Mouse (Mus musculus) left cerebral cortex, adult 18-20 months (tissue): ENCODE measurements around the gene Pard6a. TPM values are rescaled to one million over a fixed set of nuclear protein-coding genes. Genes with fewer than 3 reads are reported as not detected.
A peak's percentile ranks its signal among the peaks of the same experiment; 100 is the strongest.

Source experiments
- DNase-seq, 2 experiments: peaks; one replicate each; pipeline ENCODE4 v3.0.0; 2021 to 2022; ENCODE audit warnings: low spot score in 2 of 2, mixed read lengths in 1 of 2
- total RNA-seq, 2 experiments: library from RNA; stranded (reverse); gene quantifications; 2 replicates each; pipeline ENCODE4 v1.2.3; 2021

Pard6a gene
- total RNA-seq, 2 experiments from 2014 or later: 41.2 to 46.1 TPM

DNA sequence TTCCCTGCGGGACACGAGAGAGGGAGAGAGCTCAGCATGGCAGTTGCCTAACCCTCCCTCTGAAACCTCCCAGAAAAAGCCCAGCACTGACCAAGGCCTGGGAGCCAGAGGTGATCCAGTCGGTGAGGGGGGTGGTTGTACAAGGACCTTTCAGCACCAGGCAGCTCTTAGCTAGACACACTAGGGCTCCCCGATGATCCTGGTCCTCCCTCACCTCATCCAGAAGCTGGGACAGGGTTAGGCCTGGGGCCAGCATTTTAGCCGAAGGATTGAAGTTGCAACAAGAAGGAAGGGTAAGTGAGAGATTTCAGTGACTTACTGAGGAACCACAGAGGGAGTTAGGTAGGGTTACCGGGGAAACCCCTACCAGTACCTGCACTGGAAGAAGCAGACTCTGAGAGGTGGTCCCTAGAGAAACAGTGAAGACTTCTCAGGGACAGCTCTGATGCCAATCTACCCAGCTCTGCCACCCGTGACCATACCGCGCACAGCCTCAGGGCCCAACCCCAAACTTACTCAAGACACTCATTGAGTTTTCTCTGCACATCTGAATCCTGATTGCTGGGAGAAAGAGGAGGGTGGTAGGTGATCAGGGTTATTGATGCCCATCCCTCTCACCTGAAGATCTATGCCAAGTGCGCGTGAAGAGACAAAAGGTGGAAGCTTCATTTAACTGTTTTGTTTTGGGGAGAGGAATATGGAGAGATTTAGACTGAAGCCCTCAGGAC lies 1.3 kb upstream of the Pard6a start:
- DNase-seq: no peak

- peak; percentile 53 to 79 for DNase-seq
These were observed 382 bp upstream of the Pard6a start for GRCm38 (mm10) chr8:105700566-105700965.

DNA sequence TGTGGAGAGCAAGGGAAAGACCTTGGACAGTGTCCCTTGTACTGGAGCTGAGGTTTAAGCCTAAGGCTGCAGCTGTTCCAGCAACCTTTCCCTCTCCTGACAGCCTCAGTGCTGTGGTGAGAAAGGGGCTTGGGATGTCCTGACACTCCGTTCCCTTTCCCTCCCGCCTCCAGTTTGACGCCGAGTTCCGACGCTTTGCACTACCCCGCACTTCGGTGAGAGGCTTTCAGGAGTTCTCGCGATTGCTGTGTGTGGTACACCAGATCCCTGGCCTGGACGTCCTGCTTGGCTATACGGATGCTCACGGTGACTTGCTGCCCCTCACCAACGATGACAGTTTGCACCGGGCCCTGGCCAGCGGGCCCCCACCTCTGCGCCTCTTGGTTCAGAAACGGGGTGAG lies 1.1 kb downstream of the Pard6a start:
- no peak for DNase-seq

DNA sequence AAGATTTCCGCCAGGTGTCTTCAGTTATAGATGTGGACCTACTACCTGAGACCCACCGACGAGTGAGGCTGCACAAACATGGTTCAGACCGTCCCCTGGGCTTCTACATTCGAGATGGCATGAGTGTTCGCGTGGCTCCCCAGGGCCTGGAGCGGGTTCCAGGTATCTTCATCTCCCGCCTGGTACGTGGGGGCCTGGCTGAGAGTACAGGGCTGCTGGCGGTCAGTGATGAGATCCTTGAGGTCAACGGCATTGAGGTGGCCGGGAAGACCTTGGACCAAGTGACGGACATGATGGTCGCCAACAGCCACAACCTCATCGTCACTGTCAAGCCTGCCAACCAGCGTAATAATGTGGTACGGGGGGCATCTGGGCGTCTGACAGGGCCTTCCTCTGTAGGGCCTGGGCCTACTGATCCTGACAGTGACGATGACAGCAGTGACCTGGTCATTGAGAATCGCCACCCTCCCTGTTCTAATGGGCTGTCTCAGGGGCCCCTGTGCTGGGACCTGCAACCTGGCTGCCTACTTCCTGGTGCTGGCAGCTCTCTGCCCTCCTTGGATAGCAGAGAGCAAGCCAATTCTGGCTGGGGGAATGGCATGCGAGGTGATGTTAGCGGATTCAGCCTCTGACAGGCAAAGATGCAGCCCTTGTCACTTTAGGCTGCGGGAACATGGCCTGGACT lies 1.9 kb downstream of the Pard6a start:
- DNase-seq: no peak

DNA sequence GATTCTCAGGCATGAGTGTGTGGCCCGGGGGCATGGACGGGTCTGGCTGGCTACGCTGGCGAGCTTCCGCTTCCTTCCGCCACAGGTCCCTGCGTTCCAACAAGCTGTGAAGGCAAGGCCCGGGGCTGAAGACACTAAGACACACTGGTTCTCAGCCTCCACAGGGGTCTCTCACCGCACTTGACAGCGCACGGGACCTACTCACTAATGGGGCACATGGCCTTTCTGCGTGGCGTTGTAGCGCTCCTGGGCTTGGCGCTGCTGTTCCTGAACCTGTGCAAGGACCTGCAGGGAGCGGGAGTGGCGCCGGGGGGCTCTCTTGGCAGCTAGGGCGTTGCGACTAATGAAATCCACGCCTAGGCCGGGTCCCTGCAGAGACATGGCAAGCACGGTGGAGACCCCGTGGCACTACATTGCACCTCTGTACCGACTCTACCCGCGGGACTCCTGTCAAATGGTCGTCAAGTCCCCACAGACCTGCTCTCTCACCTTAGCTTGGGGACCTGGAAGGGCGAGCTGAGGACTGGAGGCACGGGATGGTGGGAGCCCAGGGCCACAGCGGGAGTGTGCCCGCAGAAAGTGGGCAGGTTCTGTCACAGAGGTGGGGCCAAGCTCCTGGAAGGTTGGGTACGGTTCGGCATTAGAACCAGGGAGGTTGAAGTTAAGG lies 3.3 kb downstream of the Pard6a start:
- no peak for DNase-seq

GRCm38 (mm10) chr8:105704955-105705354 lies 4.0 kb downstream of the Pard6a start:
- DNase-seq: no peak

DNA sequence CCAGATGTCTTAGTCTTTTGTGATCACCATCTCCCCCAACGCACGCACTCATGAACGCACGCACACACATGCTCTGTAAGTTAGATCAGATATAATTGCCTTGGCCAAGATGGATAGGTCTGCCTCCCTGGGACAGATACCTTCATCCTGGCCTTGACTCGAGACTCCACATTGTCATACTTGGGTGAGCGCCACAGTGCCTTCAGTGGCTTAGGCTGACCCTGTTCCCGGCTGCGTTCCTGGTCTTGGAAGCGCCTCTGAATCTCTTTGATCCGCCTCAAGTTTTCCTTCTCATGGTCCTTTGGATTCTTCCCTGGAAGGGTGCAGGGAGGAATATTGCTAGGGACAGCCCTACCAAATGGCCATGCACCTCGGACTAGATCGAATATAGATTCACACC lies 5.5 kb downstream of the Pard6a start:
- DNase-seq: no peak

DNA sequence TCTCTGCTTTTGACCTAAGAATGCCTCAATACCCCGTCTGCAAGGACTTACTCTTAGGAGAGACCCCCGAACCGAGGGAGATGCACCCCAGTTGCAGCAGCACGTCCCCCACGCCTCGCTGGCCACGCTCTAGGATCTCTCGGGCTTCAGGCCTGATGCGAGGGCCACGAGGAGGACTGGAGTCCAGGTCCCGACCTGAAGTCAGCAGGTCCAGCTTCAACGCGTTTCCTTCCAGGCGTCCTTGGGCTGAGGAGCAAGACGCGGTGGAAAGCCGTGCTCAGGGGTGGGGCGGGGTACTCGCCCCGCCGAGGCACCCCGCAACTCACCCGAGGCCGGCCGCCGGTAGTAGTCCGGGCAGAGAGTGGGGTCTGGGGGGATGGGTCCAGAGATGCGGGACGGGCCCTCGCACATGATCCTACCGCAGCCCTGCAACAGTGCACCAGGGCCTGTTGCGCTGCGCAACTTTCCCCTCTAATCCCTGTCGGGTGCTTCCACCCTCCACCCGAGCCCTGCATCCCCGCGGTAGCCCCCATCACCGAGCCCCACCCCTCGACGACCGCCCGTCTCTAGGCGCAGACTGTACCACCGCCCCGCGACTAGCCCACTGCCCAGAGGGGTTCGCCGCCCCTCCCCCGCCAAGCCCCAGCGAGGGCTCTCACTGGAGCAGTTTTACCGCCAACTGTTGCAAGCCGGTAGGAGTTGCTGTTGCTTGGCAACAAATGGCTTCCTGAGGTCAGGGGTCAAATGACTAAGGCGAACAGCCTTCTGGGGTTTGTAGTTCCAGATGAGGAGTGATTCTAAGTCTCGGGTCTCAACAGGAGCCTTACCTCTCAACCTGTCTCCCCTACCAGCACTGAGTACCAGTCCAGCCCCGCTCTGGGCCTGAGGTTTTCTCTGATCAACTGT lies 6.8 kb downstream of the Pard6a start, which contains the start of the genes 4933405L10Rik and Enkd1:
TSS of gene 4933405L10Rik (plus strand) at position 158 of the 906 bp plus-strand sequence.
TSS of gene Enkd1 (minus strand) at position 713 of the 906 bp plus-strand sequence.
- DNase-seq: peak; percentile 84 to 86

DNA sequence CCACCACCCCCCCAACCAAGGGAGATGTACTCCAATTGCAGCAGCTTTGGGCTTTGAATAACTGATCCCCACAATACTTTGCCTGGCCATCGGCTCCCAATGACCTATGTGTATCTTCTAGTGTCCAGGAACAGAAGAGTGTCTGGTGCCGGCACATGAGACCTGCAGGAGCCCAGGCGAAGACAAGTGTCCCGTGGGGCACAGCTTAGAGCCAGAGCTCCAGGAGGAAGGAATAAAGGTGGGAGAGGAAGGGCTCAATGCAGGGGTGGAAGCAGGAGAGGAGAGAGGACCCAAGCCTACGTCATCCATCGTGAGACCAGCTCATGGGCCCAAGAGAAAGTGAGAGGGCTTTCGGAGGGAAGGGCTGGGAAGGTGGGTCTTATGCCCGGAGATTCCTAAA lies 7.7 kb downstream of the Pard6a start:
- DNase-seq: no peak

- no peak for DNase-seq
These were observed 8.4 kb downstream of the Pard6a start for GRCm38 (mm10) chr8:105709317-105709716.

- DNase-seq: no peak
These were observed 11.3 kb downstream of the Pard6a start for GRCm38 (mm10) chr8:105712286-105712685.

- peak; percentile 78 to 88 for DNase-seq
These were observed 13.2 kb downstream of the Pard6a start for GRCm38 (mm10) chr8:105714139-105714538.

- DNase-seq: no peak
These were observed 14.1 kb downstream of the Pard6a start for GRCm38 (mm10) chr8:105715042-105715441.

DNA sequence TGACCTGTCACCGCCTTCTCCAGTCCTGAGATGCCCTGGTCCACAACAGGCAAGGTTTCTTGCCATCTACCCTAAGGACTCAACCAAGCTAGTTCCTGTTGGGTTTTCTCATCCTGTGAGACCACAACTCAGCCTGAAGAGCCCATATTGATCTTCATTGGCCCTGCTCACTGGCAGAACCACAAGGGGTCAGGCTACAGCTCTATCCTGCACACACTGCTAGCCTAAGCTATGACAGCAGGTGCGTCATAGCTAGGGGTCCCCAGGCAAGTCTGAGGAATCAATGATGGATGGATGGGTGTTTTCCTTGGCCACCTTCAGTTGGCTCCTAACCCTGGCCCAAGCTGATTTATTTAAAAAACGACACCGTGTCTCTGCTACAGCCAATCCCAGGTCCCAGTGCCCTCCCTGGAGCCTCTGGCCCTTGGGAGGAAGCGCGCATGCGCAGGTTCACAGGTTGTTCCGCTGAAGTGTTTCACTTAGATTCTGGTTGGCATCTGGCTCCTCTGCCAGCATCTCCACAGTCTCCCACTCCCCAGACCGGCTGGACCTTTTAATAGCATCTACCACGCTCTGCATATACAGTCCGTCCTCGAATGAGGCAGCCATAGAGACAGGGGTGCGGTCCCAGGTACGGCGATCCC lies 15.5 kb downstream of the Pard6a start:
- DNase-seq: no peak

DNA sequence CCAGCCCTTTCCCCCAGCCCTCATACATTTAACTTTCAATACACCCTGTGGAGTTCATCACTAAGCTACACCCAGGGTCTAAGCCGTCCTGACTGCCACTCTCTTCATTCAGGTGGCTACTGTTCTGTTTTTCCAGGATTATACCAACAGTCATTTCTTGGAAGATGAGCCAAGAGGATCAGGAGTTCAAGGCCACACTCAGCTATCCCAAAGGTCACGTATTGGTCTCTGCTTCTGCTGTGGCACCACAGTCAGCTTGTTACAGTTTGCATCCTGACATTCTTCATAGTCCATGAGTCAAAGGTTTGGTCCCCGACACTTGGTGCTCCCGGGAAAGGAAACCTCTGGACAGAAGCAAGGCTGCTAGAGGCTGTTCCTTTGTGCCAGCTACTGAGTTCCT lies 18.7 kb downstream of the Pard6a start:
- DNase-seq: no peak

- DNase-seq: no peak
These were observed 21.9 kb downstream of the Pard6a start for GRCm38 (mm10) chr8:105722861-105723260.

DNA sequence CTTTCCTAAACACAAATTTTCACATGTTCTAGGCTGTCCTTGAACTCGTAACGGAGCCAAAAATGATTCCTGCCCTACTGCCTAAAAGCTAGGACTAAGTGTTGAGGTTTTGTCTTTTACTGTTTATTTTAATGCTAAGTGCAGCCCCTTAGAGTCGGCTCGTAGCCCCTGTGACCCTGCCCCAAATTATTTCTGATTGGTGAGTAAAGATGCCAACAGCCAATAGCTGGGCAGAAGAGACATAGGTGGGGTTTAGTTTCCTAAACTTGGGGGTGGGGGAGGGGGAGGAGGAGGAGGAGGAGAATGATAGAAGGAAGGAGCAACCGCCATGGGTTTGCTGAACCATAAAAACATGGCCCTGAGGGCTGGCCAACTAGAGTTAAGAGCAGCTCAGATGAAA lies 24.8 kb downstream of the Pard6a start:
- no peak for DNase-seq

DNA sequence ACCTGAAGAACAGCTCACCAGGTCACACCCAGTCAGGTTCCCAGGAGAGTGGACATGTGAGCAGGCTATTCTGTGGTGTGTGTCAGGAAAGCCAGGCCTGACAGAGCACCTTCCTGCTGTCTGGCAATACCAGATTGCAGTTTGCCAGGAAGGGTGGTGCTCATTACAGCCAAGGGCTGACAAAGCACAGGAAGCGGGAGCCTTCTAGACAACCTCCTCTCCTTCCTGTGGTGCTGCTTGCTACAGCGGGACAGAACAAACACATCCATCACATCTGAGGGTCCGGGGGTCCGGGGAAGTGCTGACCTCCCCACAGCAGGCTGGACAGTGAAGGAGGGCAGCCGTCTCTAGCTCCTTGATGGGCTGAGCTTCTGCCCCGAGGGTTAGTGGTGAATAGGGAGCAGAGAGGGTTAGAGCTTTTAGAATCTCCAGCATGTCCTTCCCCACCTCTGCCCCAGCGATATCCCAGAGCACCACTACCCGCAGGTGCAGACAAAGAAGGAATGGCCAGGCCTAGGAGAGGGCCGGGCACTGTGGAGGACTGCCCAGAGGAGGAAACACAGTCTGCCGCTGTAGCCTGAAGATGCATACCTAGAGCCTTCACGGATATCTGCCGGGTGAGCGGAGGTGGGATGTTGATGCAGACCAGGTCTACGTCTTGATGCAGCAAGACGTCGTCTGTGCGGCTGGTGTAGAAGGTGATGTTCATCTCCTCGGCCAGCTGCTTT lies 26.6 kb downstream of the Pard6a start:
- no peak for DNase-seq

GRCm38 (mm10) chr8:105732186-105732585 lies 31.2 kb downstream of the Pard6a start:
- DNase-seq: no peak

GRCm38 (mm10) chr8:105739216-105739615 lies 38.3 kb downstream of the Pard6a start:
- no peak for DNase-seq
